Mouse (Mus musculus): ENCODE measurements at regions not wholly inside any gene's neighbourhood (a gene's known extent, or its start where the extent isn't known, plus 50 kb on each side); places are given as distances from the start of the nearest gene placed in this dataset.

- peak overlapping the region; percentile 100 for H3K4me3 ChIP-seq (ENCODE audit: low read depth, low read length)
- peaks cover 2% of the 10 kb centered on the region for H3K4me1 ChIP-seq (ENCODE audit: control insufficient read depth, insufficient read depth, low read length)
- TF ChIP-seq POLR2A (IDR thresholded peaks at IDR 0.05; ENCODE audit: insufficient read depth, low read length): no peak
- peak; percentile 5 for TF ChIP-seq CTCF (IDR thresholded peaks at IDR 0.05; ENCODE audit: low read depth, low read length)
- TF ChIP-seq EP300 (IDR thresholded peaks at IDR 0.05; ENCODE audit: insufficient read depth, low read depth, low read length): no peak
- H3K27me3 ChIP-seq (ENCODE audit: control insufficient read depth, insufficient read depth, low read length, poor library complexity, severe bottlenecking): no peaks in the 10 kb centered on the region
- peak overlapping the region; percentile 82 for H3K27ac ChIP-seq (ENCODE audit: insufficient read depth, low read length)
- H3K36me3 ChIP-seq (ENCODE audit: control insufficient read depth, insufficient read depth, low read length, poor library complexity, severe bottlenecking): peaks cover 32% of the 10 kb centered on the region
- H3K9me3 ChIP-seq (replicated peaks; ENCODE audit: control insufficient read depth, insufficient read depth, low read length, poor library complexity, severe bottlenecking): no peaks in the 10 kb centered on the region
- H3K9ac ChIP-seq (ENCODE audit: low read depth, poor library complexity, severe bottlenecking): peak overlapping the region; percentile 93
Observed at GRCm38 (mm10) chr3:41492031-41492726, 63.4 kb upstream of the Jade1 start.

GRCm38 (mm10) chr3:41491185-41491584, 64.3 kb upstream of the Jade1 start:
- H3K9ac ChIP-seq (ENCODE audit: low read depth, poor library complexity, severe bottlenecking): peak overlapping the region; percentile 93
- H3K27me3 ChIP-seq (ENCODE audit: control insufficient read depth, insufficient read depth, low read length, poor library complexity, severe bottlenecking): no peaks in the 10 kb centered on the region
- TF ChIP-seq POLR2A (IDR thresholded peaks at IDR 0.05; ENCODE audit: insufficient read depth, low read length) (no peak), CTCF (IDR thresholded peaks at IDR 0.05; ENCODE audit: low read depth, low read length) (no peak), EP300 (IDR thresholded peaks at IDR 0.05; ENCODE audit: insufficient read depth, low read depth, low read length) (no peak)
- H3K9me3 ChIP-seq (replicated peaks; ENCODE audit: control insufficient read depth, insufficient read depth, low read length, poor library complexity, severe bottlenecking): no peaks in the 10 kb centered on the region
- no peak overlapping the region for H3K27ac ChIP-seq (ENCODE audit: insufficient read depth, low read length)
- H3K4me1 ChIP-seq (ENCODE audit: control insufficient read depth, insufficient read depth, low read length): peaks cover 2% of the 10 kb centered on the region
- peak overlapping the region; percentile 50 for H3K4me3 ChIP-seq (ENCODE audit: low read depth, low read length)
- H3K36me3 ChIP-seq (ENCODE audit: control insufficient read depth, insufficient read depth, low read length, poor library complexity, severe bottlenecking): peaks cover 36% of the 10 kb centered on the region

- Histone ChIP-seq H3K36me3 (ENCODE audit: control insufficient read depth, insufficient read depth, low read length, poor library complexity, severe bottlenecking) (peaks cover 40% of the 10 kb centered on the region), H3K27ac (ENCODE audit: insufficient read depth, low read length) (no peak overlapping the region), H3K4me1 (ENCODE audit: control insufficient read depth, insufficient read depth, low read length) (peaks cover 2% of the 10 kb centered on the region), H3K27me3 (ENCODE audit: control insufficient read depth, insufficient read depth, low read length, poor library complexity, severe bottlenecking) (no peaks in the 10 kb centered on the region), H3K9ac (ENCODE audit: low read depth, poor library complexity, severe bottlenecking) (peak overlapping the region; percentile 49; the same call in 1 of the 2 replicates), H3K4me3 (ENCODE audit: low read depth, low read length) (no peak overlapping the region), H3K9me3 (replicated peaks; ENCODE audit: control insufficient read depth, insufficient read depth, low read length, poor library complexity, severe bottlenecking) (no peaks in the 10 kb centered on the region)
- TF ChIP-seq CTCF (IDR thresholded peaks at IDR 0.05; ENCODE audit: low read depth, low read length) (no peak), POLR2A (IDR thresholded peaks at IDR 0.05; ENCODE audit: insufficient read depth, low read length) (no peak), EP300 (IDR thresholded peaks at IDR 0.05; ENCODE audit: insufficient read depth, low read depth, low read length) (no peak)
Observed at GRCm38 (mm10) chr3:41489998-41490397, 65.5 kb upstream of the Jade1 start.

- H3K4me3 ChIP-seq (ENCODE audit: low read depth, low read length): no peak overlapping the region
- no peaks in the 10 kb centered on the region for H3K27me3 ChIP-seq (ENCODE audit: control insufficient read depth, insufficient read depth, low read length, poor library complexity, severe bottlenecking)
- no peaks in the 10 kb centered on the region for H3K9me3 ChIP-seq (replicated peaks; ENCODE audit: control insufficient read depth, insufficient read depth, low read length, poor library complexity, severe bottlenecking)
- H3K4me1 ChIP-seq (ENCODE audit: control insufficient read depth, insufficient read depth, low read length): peaks cover 2% of the 10 kb centered on the region
- no peak for TF ChIP-seq POLR2A (IDR thresholded peaks at IDR 0.05; ENCODE audit: insufficient read depth, low read length)
- H3K27ac ChIP-seq (ENCODE audit: insufficient read depth, low read length): no peak overlapping the region
- H3K36me3 ChIP-seq (ENCODE audit: control insufficient read depth, insufficient read depth, low read length, poor library complexity, severe bottlenecking): peaks cover 40% of the 10 kb centered on the region
- H3K9ac ChIP-seq (ENCODE audit: low read depth, poor library complexity, severe bottlenecking): no peak overlapping the region
Observed at GRCm38 (mm10) chr3:41489571-41489970, 66.0 kb upstream of the Jade1 start.

GRCm38 (mm10) chr3:41488229-41488774, 67.2 kb upstream of the Jade1 start:
- no peak overlapping the region for H3K9ac ChIP-seq (ENCODE audit: low read depth, poor library complexity, severe bottlenecking)
- TF ChIP-seq POLR2A (IDR thresholded peaks at IDR 0.05; ENCODE audit: insufficient read depth, low read length): no peak
- no peak overlapping the region for H3K27ac ChIP-seq (ENCODE audit: insufficient read depth, low read length)

GRCm38 (mm10) chr3:41484920-41485319, 70.6 kb upstream of the Jade1 start:
- peaks cover 49% of the 10 kb centered on the region for H3K36me3 ChIP-seq (ENCODE audit: control insufficient read depth, insufficient read depth, low read length, poor library complexity, severe bottlenecking)
- no peak for TF ChIP-seq POLR2A (IDR thresholded peaks at IDR 0.05; ENCODE audit: insufficient read depth, low read length)
- no peak for TF ChIP-seq CTCF (IDR thresholded peaks at IDR 0.05; ENCODE audit: low read depth, low read length)
- no peak for TF ChIP-seq EP300 (IDR thresholded peaks at IDR 0.05; ENCODE audit: insufficient read depth, low read depth, low read length)
- no peaks in the 10 kb centered on the region for H3K4me1 ChIP-seq (ENCODE audit: control insufficient read depth, insufficient read depth, low read length)
- no peaks in the 10 kb centered on the region for H3K9me3 ChIP-seq (replicated peaks; ENCODE audit: control insufficient read depth, insufficient read depth, low read length, poor library complexity, severe bottlenecking)
- H3K27me3 ChIP-seq (ENCODE audit: control insufficient read depth, insufficient read depth, low read length, poor library complexity, severe bottlenecking): no peaks in the 10 kb centered on the region
- no peak overlapping the region for H3K27ac ChIP-seq (ENCODE audit: insufficient read depth, low read length)
- H3K4me3 ChIP-seq (ENCODE audit: low read depth, low read length): no peak overlapping the region
- H3K9ac ChIP-seq (ENCODE audit: low read depth, poor library complexity, severe bottlenecking): no peak overlapping the region

More at GRCm38 (mm10) chr3:41488229-41488774, 67.2 kb upstream of the Jade1 start:
- Histone ChIP-seq H3K4me1 (ENCODE audit: control insufficient read depth, insufficient read depth, low read length) (peaks cover 2% of the 10 kb centered on the region), H3K36me3 (ENCODE audit: control insufficient read depth, insufficient read depth, low read length, poor library complexity, severe bottlenecking) (peaks cover 40% of the 10 kb centered on the region), H3K4me3 (ENCODE audit: low read depth, low read length) (no peak overlapping the region), H3K27me3 (ENCODE audit: control insufficient read depth, insufficient read depth, low read length, poor library complexity, severe bottlenecking) (no peaks in the 10 kb centered on the region), H3K9me3 (replicated peaks; ENCODE audit: control insufficient read depth, insufficient read depth, low read length, poor library complexity, severe bottlenecking) (no peaks in the 10 kb centered on the region)
